Mouse (Mus musculus): Measurements from ENCODE around the gene Rara.

GRCm38 (mm10) chr11:98907063-98907436 lies 20.6 kb upstream of the Rara start:
- TF ChIP-seq POLR2A (IDR thresholded peaks at IDR 0.05; ENCODE audit: low read depth, low read length) (no peak), CTCF (IDR thresholded peaks at IDR 0.05; ENCODE audit: borderline replicate concordance, insufficient read depth, low read length) (no peak)
